Mouse (Mus musculus) MEL (cell line): ENCODE data around the gene Lrrc4. TPM values are rescaled to one million over a fixed set of nuclear protein-coding genes. Genes with fewer than 3 reads are reported as not detected.

Source experiments
- DNase-seq: peaks from one replicate; pipeline ENCODE4 v3.0.0; 2011; ENCODE audit warnings: low read depth, low spot score
- H3K27ac ChIP-seq: 2 replicates; pipeline ENCODE4 v1.5.1; 2012; ENCODE audit warnings: low read depth, mild to moderate bottlenecking, control low read depth, low read length, moderate library complexity; ENCODE audit not compliant: control insufficient read depth
- H3K27me3 ChIP-seq, 2 experiments: fragments of 150-350 bp in 1 of 2; sonication (generic) in 1 of 2; 2 replicates each; pipeline ENCODE4 v1.6.1; 2012; ENCODE audit warnings: low read length in 2 of 2, mild to moderate bottlenecking in 2 of 2, improper control_type of control experiment in 1 of 2, moderate library complexity in 1 of 2; ENCODE audit not compliant: insufficient read depth in 2 of 2, control insufficient read depth in 1 of 2
- H3K36me3 ChIP-seq, 2 experiments: 2 replicates each; pipeline ENCODE4 v1.6.1; 2012 to 2014; ENCODE audit warnings: low read length in 2 of 2, improper control_type of control experiment in 1 of 2, inconsistent platforms in 1 of 2, mild to moderate bottlenecking in 1 of 2; ENCODE audit not compliant: insufficient read depth in 2 of 2, control insufficient read depth in 1 of 2
- H3K4me1 ChIP-seq, 2 experiments: fragments of 150-350 bp in 1 of 2; sonication (generic) in 1 of 2; 2 replicates each; pipeline ENCODE4 v1.6.1; 2012; ENCODE audit warnings: low read length in 2 of 2, improper control_type of control experiment in 1 of 2, mild to moderate bottlenecking in 1 of 2; ENCODE audit not compliant: insufficient read depth in 2 of 2, control insufficient read depth in 1 of 2
- H3K4me3 ChIP-seq, 2 experiments: fragments of 150-350 bp in 1 of 2; sonication (generic) in 1 of 2; 2 replicates each; pipeline ENCODE4 v1.5.1; 2012; ENCODE audit warnings: low read depth in 2 of 2, low read length in 2 of 2, mild to moderate bottlenecking in 2 of 2, moderate library complexity in 2 of 2, control low read depth in 1 of 2, improper control_type of control experiment in 1 of 2; ENCODE audit not compliant: control insufficient read depth in 1 of 2, insufficient read depth in 1 of 2
- H3K79me2 ChIP-seq: 2 replicates; pipeline ENCODE4 v1.6.1; 2012; ENCODE audit warnings: mild to moderate bottlenecking, low read length, moderate library complexity; ENCODE audit not compliant: control insufficient read depth, poor library complexity, insufficient read depth
- H3K9ac ChIP-seq: 2 replicates; pipeline ENCODE4 v1.6.1; 2012; ENCODE audit warnings: low read depth, mild to moderate bottlenecking, control low read depth, low read length, moderate library complexity; ENCODE audit not compliant: control insufficient read depth, poor library complexity, severe bottlenecking
- H3K9me3 ChIP-seq: fragments of 150-350 bp; sonication (generic); replicated peaks from 2 replicates; pipeline ENCODE4 v1.6.1; 2012; ENCODE audit warnings: mild to moderate bottlenecking, low read length, improper control_type of control experiment, moderate library complexity; ENCODE audit not compliant: insufficient read depth
- CHD2 ChIP-seq: IDR thresholded peaks from 2 replicates; pipeline ENCODE4 v1.6.1; 2011; ENCODE audit warnings: low read length, improper control_type of control experiment
- ETS1 ChIP-seq: IDR thresholded peaks from 2 replicates; pipeline ENCODE4 v1.6.1; 2012; ENCODE audit warnings: low read depth, mild to moderate bottlenecking, inconsistent platforms, low read length, improper control_type of control experiment, moderate library complexity
- GABPA ChIP-seq: IDR thresholded peaks from 2 replicates; pipeline ENCODE4 v1.6.1; 2012; ENCODE audit warnings: low read depth, mild to moderate bottlenecking, inconsistent platforms, low read length, improper control_type of control experiment, moderate library complexity
- GATA1 ChIP-seq: IDR thresholded peaks from 2 replicates; pipeline ENCODE4 v1.6.1; 2011; ENCODE audit warnings: low read depth, low read length, improper control_type of control experiment
- HCFC1 ChIP-seq: IDR thresholded peaks from 2 replicates; pipeline ENCODE4 v1.6.1; 2012; ENCODE audit warnings: low read depth, mild to moderate bottlenecking, inconsistent platforms, low read length, improper control_type of control experiment, moderate library complexity
- MEF2A ChIP-seq: IDR thresholded peaks from 2 replicates; pipeline ENCODE4 v1.6.1; 2014; ENCODE audit warnings: low read depth, mild to moderate bottlenecking, inconsistent platforms, low read length, improper control_type of control experiment; ENCODE audit not compliant: poor library complexity, insufficient replicate concordance, severe bottlenecking; ENCODE audit errors: extremely low read depth
- MXI1 ChIP-seq: IDR thresholded peaks from 2 replicates; pipeline ENCODE4 v1.6.1; 2011; ENCODE audit warnings: mild to moderate bottlenecking, low read depth, low read length, improper control_type of control experiment
- MYB ChIP-seq: IDR thresholded peaks from 2 replicates; pipeline ENCODE4 v1.6.1; 2011; ENCODE audit warnings: mild to moderate bottlenecking, low read depth, low read length, improper control_type of control experiment
- NRF1 ChIP-seq: IDR thresholded peaks from 2 replicates; pipeline ENCODE4 v1.6.1; 2014; ENCODE audit warnings: low read depth, mild to moderate bottlenecking, inconsistent platforms, low read length, improper control_type of control experiment, moderate library complexity; ENCODE audit not compliant: poor library complexity, insufficient read depth, severe bottlenecking
- POLR2A ChIP-seq, 2 experiments: IDR thresholded peaks; 2 replicates each; pipeline ENCODE4 v1.6.1; 2011 to 2012; ENCODE audit warnings: low read length in 2 of 2, mild to moderate bottlenecking in 2 of 2, control low read depth in 1 of 2, improper control_type of control experiment in 1 of 2, low read depth in 1 of 2, moderate library complexity in 1 of 2; ENCODE audit not compliant: control insufficient read depth in 1 of 2, insufficient read depth in 1 of 2, poor library complexity in 1 of 2
- POLR2AphosphoS2 ChIP-seq: IDR thresholded peaks from 2 replicates; pipeline ENCODE4 v1.6.1; 2011; ENCODE audit warnings: low read length, improper control_type of control experiment
- UBTF ChIP-seq: IDR thresholded peaks from 2 replicates; pipeline ENCODE4 v1.6.1; 2012; ENCODE audit warnings: low read depth, mild to moderate bottlenecking, inconsistent platforms, low read length, improper control_type of control experiment, moderate library complexity, borderline replicate concordance; ENCODE audit not compliant: insufficient read depth
- USF1 ChIP-seq: IDR thresholded peaks from 2 replicates; pipeline ENCODE4 v1.6.1; 2014; ENCODE audit warnings: low read depth, mild to moderate bottlenecking, inconsistent platforms, low read length, improper control_type of control experiment, moderate library complexity
- ZNF384 ChIP-seq: IDR thresholded peaks from 2 replicates; pipeline ENCODE4 v1.6.1; 2012; ENCODE audit warnings: low read depth, mild to moderate bottlenecking, inconsistent platforms, low read length, improper control_type of control experiment
- polyA plus RNA-seq, 2 experiments: library from polyadenylated mRNA; stranded (reverse) in 1 of 2; unstranded in 1 of 2; fragments of >175 nt in 1 of 2; fragments of >200 nt in 1 of 2; gene quantifications; 2 replicates each; pipeline versions ENCODE4 v1.2.1 to v1.2.4; 2012; ENCODE audit warnings: low replicate concordance in 2 of 2, low read depth in 1 of 2; ENCODE audit not compliant: insufficient read length in 2 of 2, insufficient read depth in 1 of 2, missing spikeins in 1 of 2
- total RNA-seq: library from RNA; depleted of rRNA; stranded (reverse); fragments of 300-350 nt; gene quantifications from 2 replicates; pipeline ENCODE4 v1.2.3, GENCODE M21; 2012

The Lrrc4 gene
- total and polyA plus RNA-seq, 3 experiments = 0.07 to 0.12 TPM; not detected in 1

- DNase-seq = no peak
- no peak for TF ChIP-seq NRF1
- TF ChIP-seq, all 39 proteins: peak for 0
- Histone ChIP-seq H3K36me3 (peaks cover 4 to 26% of the 10 kb centered on the region in 2 experiments), H3K9ac (no peak overlapping the region), H3K9me3 (no peaks in the 10 kb centered on the region), H3K79me2 (no peaks in the 10 kb centered on the region), H3K4me3 (no peak overlapping the region), H3K27ac (no peak overlapping the region), H3K4me1 (peaks cover 15 to 20% of the 10 kb centered on the region in 2 experiments), H3K27me3 (no peaks in the 10 kb centered on the region)
These were observed 21.6 kb upstream of the Lrrc4 start for GRCm38 (mm10) chr6:28853164-28853563.

- Histone ChIP-seq H3K27ac (no peak overlapping the region), H3K36me3 (peaks cover 4 to 22% of the 10 kb centered on the region in 2 experiments), H3K9me3 (no peaks in the 10 kb centered on the region), H3K79me2 (no peaks in the 10 kb centered on the region), H3K27me3 (no peaks in the 10 kb centered on the region), H3K4me3 (no peak overlapping the region), H3K9ac (no peak overlapping the region), H3K4me1 (peaks cover 15 to 18% of the 10 kb centered on the region in 2 experiments)
- TF ChIP-seq ZNF384 (no peak), CHD2 (no peak), MYB (no peak), MEF2A (no peak)
- DNase-seq = no peak
These were observed 20.8 kb upstream of the Lrrc4 start for GRCm38 (mm10) chr6:28852342-28852741.

DNA sequence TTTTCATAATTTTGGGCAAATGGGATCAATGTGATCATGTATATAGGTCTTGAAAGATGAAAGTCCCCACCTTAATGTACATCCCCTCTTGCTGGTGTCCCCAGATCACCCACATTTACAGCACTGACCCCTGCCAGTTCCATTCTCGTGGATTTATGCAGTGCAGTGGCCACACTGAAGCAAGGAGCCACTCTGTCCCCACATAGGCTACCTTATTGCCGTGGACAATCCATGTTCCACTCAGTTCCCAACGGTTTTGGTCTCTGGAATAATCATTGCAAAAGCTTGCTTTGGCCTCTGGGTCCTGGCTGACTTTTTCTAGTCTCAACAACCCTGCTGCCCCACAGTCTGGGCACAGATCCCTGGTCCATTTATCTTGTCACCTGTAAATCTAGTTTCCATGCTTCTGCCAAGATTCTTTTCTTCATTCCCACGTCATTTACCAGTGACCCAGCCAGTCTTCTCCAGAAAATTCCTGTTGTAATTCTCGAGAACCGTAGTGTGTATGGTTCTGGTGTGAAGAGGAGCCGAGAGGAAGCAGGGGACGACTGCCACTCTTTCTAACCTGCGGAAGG, 18.9 kb upstream of the Lrrc4 start:
- H3K36me3 ChIP-seq = peaks cover 4% of the 10 kb centered on the region in 2 experiments
- no peak overlapping the region for H3K9ac ChIP-seq
- peaks cover 0 to 1% of the 10 kb centered on the region in 2 experiments; a peak in 2 of 4 replicates for H3K4me1 ChIP-seq

More for the DNA sequence above, 18.9 kb upstream of the Lrrc4 start:
- TF ChIP-seq POLR2AphosphoS2 (no peak), ETS1 (no peak), POLR2A (IDR thresholded peaks at IDR 0.05; ENCODE audit: control insufficient read depth in 1 of 2, insufficient read depth in 1 of 2, low read depth in 1 of 2, low read length in 2 of 2, poor library complexity in 1 of 2) (no peak), GABPA (no peak), MXI1 (no peak), USF1 (no peak), HCFC1 (no peak), ZNF384 (no peak), GATA1 (no peak), UBTF (no peak)
- Histone ChIP-seq H3K9me3 (no peaks in the 10 kb centered on the region), H3K27me3 (no peaks in the 10 kb centered on the region), H3K4me3 (no peak overlapping the region), H3K27ac (no peak overlapping the region), H3K79me2 (no peaks in the 10 kb centered on the region)
- no peak for DNase-seq
